Mouse (Mus musculus): ENCODE results near the gene Lamb3. TPM values are rescaled to one million over a fixed set of nuclear protein-coding genes. Genes with fewer than 3 reads are reported as not detected.

The Lamb3 gene
- polyA plus RNA-seq, 1 experiment from 2014 or later = 0.52 TPM

DNA sequence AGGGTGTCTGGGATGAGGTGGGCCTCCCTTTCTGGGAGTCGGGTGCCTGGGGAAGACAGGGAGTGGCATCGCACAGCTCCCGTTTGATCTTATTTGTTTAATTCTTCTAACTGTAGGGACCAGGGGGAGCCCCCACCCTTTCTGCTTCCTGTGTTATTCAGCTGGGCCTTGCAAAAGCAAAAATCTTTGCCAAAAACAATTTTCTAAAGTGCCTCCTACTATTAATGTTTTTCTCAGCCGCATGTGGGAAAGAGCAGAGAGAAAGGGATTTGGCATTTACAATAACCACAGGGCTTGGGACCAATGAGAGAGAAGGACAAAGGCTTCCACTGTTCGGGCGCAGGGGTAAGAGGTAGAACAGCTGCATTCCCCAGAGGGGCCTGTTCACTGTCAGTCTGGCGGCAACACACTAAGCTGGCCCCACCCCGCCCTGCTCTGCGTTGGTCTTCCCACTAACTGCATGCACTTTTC, 18.3 kb upstream of the Lamb3 start:
- H3K4me3 ChIP-seq = no peak overlapping the region
- no peak overlapping the region; the same call in 1 of the 2 replicates for H3K4me2 ChIP-seq (replicated peaks)
- H3K9me3 ChIP-seq (replicated peaks) = no peaks in the 10 kb centered on the region
- no peaks in the 10 kb centered on the region for H3K27me3 ChIP-seq
- H3K36me3 ChIP-seq = no peaks in the 10 kb centered on the region
- peak overlapping the region; percentile 31; the same call in 1 of the 2 replicates for H3K27ac ChIP-seq
- peak; percentile 85 for ATAC-seq (ENCODE audit: low FRiP score)
- peaks cover 15% of the 10 kb centered on the region for H3K4me1 ChIP-seq
- WGBS = 42% methylated on average over 9 of the region's 9 CpGs
- no peak overlapping the region for H3K9ac ChIP-seq

DNA sequence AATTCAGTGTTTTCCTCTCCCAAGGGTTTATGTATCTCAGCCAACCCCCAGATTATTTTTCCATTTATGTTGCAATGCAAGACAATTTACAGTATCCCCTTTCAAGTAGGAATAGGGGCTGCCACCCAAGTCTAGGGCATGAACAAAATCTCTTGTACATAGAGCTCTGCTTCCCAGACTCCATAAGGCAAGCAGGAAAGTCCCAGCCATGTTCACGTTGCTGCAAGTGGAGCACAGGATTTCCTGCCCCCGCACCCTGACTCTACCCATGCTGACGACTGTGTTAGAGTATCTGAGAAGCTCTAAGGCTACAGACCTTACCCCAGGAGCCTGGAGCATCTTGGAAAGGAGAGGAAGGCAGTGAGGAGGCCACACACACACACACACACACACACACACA, 17.7 kb upstream of the Lamb3 start:
- Histone ChIP-seq H3K27me3 (no peaks in the 10 kb centered on the region), H3K4me3 (no peak overlapping the region), H3K4me1 (peaks cover 15% of the 10 kb centered on the region), H3K27ac (0 out of 2 replicates have a peak overlapping the region, but pooled peaks have one; percentile 24), H3K9ac (no peak overlapping the region), H3K9me3 (replicated peaks) (no peaks in the 10 kb centered on the region), H3K36me3 (no peaks in the 10 kb centered on the region), H3K4me2 (replicated peaks) (no peak overlapping the region)
- 68% methylated on average over 3 of the region's 3 CpGs for WGBS
- ATAC-seq (ENCODE audit: low FRiP score) = no peak

DNA sequence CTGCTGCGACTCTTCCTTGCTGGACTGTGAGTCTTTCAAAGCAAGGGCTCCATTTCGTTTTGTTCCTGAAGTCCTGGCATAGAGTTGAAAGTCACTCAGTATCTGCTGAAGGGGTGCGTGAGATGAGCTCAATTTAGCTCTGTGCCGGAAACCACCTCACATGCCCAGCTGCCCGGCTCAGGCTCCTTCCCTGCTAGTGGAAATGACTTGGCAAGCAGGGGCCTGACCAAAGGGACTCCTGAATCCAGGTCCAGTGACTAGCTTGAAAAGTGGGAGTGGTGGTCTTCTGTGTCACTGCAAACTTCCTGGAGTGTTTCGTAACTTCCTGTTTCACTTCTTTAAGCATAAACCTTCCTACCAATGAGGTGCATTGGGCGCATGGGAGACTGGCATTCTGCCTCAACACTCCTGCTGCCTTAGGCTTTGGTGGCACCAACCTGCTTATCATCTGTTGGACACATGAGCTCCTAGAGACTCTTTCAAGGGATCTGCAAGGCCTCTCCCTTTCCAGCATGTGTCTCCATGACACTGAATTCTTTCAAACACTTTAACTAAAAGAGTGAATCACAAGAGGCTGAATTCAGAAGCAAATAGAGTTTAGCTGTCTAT, 15.7 kb upstream of the Lamb3 start:
- Histone ChIP-seq H3K4me1 (peaks cover 15% of the 10 kb centered on the region), H3K9ac (no peak overlapping the region), H3K4me3 (no peak overlapping the region), H3K27ac (no peak overlapping the region), H3K36me3 (no peaks in the 10 kb centered on the region), H3K9me3 (replicated peaks) (no peaks in the 10 kb centered on the region), H3K4me2 (replicated peaks) (no peak overlapping the region), H3K27me3 (no peaks in the 10 kb centered on the region)
- ATAC-seq (ENCODE audit: low FRiP score) = no peak
- 93% methylated on average over 7 of the region's 7 CpGs for WGBS

DNA sequence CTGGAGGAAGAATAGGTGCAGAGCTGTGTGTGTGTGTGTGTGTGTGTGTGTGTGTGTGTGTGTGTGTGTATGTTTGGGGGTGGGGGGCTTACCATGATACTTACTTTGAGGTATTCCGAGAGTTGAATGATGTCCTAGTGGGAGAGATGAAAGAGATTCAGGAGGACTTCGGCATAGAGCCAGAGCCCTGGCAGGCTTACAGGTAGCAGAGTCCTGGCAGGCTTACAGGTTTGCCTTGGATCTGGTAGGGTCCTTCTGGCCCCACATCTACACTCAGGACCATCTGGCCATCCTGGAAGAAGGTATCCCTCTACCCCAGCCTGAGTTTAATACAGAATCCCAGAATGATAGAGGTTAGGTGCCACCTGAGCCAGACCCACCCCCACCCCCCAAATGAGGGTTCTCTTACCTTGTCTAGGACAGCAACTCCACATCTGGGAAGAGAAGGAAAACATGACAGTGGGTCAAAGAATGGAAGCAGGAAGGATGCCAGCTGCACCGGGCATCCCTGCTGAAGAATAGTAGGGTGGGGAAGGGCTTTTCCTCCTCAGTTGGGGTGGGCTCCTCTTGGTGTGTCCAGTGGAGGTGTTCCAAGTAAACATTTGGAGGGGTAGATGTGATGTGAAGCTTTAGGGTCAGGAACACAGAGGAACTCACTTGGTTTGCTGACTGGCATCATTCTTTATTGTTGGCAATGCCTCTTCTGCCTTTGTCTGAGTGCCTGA, 12.9 kb upstream of the Lamb3 start:
- Histone ChIP-seq H3K4me1 (peaks cover 5% of the 10 kb centered on the region), H3K27me3 (no peaks in the 10 kb centered on the region), H3K9me3 (replicated peaks) (no peaks in the 10 kb centered on the region), H3K36me3 (no peaks in the 10 kb centered on the region), H3K4me3 (no peak overlapping the region), H3K4me2 (replicated peaks) (no peak overlapping the region), H3K27ac (no peak overlapping the region), H3K9ac (no peak overlapping the region)
- no peak for ATAC-seq (ENCODE audit: low FRiP score)
- 89% methylated on average over 3 of the region's 3 CpGs for WGBS

DNA sequence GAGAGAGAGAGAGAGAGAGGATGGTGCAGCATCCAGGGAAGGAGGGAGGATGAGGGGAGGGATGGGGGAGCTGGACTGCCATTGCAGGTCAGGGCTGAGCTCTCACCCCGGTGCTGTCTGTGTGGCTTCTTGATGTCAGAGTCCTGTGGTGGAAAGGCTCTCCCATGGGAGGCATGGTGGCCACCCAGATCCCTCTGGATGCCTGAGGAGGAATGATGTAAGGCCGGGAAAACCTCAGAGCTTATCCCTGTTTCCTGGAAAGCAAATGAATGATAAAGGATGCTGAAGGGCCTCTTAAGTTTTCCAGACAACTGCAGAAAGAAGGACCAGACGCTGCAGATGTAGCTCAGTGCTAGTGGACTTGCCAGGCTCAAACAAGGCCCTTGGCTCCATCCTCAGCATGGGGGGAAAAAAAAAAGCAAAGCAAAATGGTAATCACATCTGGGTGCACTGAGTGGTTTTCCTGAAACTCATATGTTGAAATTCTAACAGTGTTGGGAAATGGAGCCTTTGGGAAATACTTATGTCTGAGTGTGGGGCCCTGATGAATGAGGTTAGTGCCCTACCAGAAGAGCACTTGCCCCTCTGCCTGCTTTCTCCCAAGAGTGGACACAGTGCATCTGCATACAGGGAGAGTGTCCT, 12.2 kb upstream of the Lamb3 start:
- no peaks in the 10 kb centered on the region for H3K36me3 ChIP-seq
- H3K27ac ChIP-seq = no peak overlapping the region
- ATAC-seq (ENCODE audit: low FRiP score) = no peak
- H3K27me3 ChIP-seq = no peaks in the 10 kb centered on the region
- no peak overlapping the region for H3K4me2 ChIP-seq (replicated peaks)
- H3K9ac ChIP-seq = no peak overlapping the region
- no peaks in the 10 kb centered on the region for H3K4me1 ChIP-seq
- 69% methylated on average over 3 of the region's 3 CpGs for WGBS
- H3K9me3 ChIP-seq (replicated peaks) = no peaks in the 10 kb centered on the region
- H3K4me3 ChIP-seq = no peak overlapping the region

DNA sequence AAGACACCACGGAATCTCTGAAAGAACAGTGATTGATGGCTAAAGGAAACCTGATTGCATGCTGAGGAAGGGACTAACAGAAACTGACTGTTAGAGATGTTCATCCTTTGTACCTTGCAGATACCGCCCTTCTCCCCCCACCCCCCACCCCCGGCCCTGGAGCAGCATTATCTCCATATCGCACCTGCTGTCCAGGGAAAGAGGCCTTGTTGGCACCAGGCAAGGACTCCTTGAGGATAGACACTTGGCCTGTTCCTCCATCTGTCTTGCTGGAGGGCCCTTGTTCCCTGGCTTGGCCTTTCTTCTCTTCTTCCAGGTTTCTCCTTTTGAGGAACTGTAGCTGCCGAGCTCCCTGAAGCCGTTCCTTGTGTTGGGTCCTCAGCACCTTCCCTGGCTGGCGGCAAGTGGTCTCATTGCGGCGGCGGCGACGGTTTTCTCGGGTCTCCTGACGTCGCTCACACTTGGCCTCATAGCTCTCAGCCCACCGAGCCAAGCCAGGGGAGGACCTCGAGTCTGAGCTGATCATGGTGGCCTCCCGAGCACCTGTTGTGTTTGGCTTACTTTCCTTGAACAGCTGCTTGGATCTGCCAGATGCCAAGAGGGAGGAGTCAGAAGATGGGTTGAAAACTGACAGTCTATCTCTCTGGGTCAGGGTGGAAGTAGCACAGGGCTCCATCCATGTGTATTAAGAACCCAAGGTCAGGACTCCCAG, 9.8 kb upstream of the Lamb3 start:
- WGBS = 87% methylated on average over 18 of the region's 18 CpGs
- no peak for ATAC-seq (ENCODE audit: low FRiP score)
- H3K36me3 ChIP-seq = no peaks in the 10 kb centered on the region

DNA sequence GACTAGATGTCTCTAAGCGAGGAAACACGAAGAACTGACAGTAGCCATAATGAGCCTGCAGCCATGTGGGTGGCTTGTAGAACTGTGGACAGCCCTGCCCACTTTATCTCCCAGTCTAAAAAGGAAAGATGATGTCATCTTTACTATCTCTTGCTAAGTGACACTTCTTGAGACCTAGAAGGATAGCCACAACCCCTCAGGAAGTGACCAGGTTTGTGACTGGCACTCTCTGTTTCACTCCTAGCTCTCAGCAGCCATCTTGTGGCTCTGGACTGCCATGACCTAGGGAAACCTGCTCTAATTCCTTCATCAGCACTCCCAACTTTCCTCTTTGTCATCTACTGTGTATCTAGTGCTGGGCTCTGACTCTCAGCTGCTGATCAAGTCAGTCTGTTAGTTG, 9.2 kb upstream of the Lamb3 start:
- Histone ChIP-seq H3K4me2 (replicated peaks) (no peak overlapping the region), H3K27ac (no peak overlapping the region), H3K36me3 (no peaks in the 10 kb centered on the region), H3K9me3 (replicated peaks) (no peaks in the 10 kb centered on the region), H3K4me3 (no peak overlapping the region), H3K9ac (no peak overlapping the region), H3K4me1 (no peaks in the 10 kb centered on the region), H3K27me3 (no peaks in the 10 kb centered on the region)
- WGBS = 81% methylated on average over 2 of the region's 2 CpGs
- no peak for ATAC-seq (ENCODE audit: low FRiP score)

More for the DNA sequence above, 9.8 kb upstream of the Lamb3 start:
- Histone ChIP-seq H3K9me3 (replicated peaks) (no peaks in the 10 kb centered on the region), H3K4me3 (no peak overlapping the region), H3K4me1 (no peaks in the 10 kb centered on the region), H3K27me3 (no peaks in the 10 kb centered on the region), H3K4me2 (replicated peaks) (no peak overlapping the region), H3K9ac (no peak overlapping the region), H3K27ac (no peak overlapping the region)

DNA sequence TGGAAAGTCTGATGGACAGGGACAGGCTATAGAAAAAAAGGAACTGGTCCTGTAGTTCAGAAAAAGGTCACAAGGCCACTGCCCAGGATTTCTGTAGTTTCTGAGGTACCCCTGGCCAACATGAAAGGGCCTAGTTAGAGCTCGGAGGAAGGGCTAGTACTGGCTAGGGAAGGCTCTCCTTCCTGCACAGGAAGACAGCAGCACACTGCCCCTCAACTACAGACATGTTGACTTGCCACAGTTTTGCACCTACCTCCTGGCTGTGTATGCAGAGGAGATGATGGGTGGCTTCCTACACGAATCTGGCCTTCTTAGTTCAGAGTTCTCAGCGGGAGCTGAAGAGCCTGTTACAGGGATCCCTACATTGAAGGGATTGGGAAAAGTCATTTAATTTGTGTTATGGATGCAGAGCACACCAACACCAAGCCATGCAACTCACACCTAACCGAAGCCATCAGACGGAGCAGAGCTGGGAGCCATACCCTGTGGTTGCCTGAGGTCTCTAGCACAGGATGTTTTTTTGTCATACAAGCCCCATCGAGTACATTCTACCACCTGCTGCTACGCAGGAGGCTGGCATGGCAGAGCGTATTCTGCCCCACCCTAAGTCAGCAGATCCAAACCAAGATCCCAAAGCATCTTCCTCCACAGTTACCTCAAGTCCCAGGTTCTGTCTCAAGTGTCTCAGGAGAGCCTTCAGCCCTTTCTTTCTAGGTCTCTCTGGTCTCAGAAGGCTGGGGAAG, 6.7 kb upstream of the Lamb3 start:
- H3K4me1 ChIP-seq = no peaks in the 10 kb centered on the region
- no peaks in the 10 kb centered on the region for H3K27me3 ChIP-seq
- 84% methylated on average over 8 of the region's 8 CpGs for WGBS
- no peak overlapping the region for H3K4me2 ChIP-seq (replicated peaks)
- H3K27ac ChIP-seq = no peak overlapping the region
- H3K4me3 ChIP-seq = no peak overlapping the region
- no peaks in the 10 kb centered on the region for H3K9me3 ChIP-seq (replicated peaks)
- no peak overlapping the region for H3K9ac ChIP-seq
- no peaks in the 10 kb centered on the region for H3K36me3 ChIP-seq
- ATAC-seq (ENCODE audit: low FRiP score) = no peak

DNA sequence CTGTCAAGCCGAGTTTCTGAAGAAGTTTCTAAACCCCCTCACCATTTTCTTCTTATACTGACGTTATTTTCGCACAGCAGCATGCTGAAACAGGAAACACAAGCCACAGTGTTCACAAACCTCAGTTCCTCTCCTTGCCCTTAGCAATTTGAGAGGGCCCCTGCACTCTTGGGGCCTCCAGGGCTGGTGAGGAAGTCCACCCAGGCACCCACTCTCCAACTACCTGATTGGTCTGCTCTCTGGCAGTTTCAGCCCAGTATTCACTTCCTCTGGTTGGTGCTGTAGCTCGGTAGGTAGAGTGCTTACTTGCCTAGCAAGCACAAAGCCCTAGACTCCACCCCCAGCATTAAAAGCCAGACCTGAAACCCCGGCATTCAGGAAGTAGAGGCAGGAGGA, 6.1 kb upstream of the Lamb3 start, which contains the start of gene Traf3ip3:
TSS of gene Traf3ip3 (minus strand) at position 321 of the 396 bp plus-strand sequence.
- H3K9ac ChIP-seq = no peak within 1 kb of the TSS
- H3K4me2 ChIP-seq (replicated peaks) = no peak within 1 kb of the TSS
- no peak for ATAC-seq (ENCODE audit: low FRiP score)
- 68% methylated on average over 5 of the region's 5 CpGs for WGBS
- no peaks in the 10 kb centered on the region for H3K9me3 ChIP-seq (replicated peaks)
- no peaks in the 10 kb centered on the region for H3K36me3 ChIP-seq
- no peaks in the 10 kb centered on the region for H3K27me3 ChIP-seq
- H3K4me3 ChIP-seq = no peak within 1 kb of the TSS
- H3K4me1 ChIP-seq = no peaks in the 10 kb centered on the region
- H3K27ac ChIP-seq = no peak within 1 kb of the TSS

DNA sequence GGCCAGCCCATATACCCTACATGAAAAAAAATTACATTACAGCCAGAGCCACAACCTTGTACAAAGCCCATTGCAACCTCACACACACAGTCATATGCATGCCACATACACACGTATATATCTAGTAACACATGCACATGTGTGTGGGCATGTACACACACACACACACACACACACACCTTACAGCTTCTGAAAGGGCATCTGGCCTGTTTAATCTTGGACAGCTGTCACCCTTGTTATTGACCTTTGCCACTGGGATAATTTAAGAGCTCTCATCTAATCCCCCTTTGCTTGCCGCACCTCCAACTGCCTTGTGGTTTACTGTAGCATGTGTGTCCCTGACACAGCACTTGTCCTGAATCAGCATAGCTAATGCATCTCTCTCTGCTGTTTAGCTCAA, 3.7 kb upstream of the Lamb3 start:
- Histone ChIP-seq H3K9ac (no peak overlapping the region), H3K27me3 (no peaks in the 10 kb centered on the region), H3K27ac (no peak overlapping the region), H3K9me3 (replicated peaks) (no peaks in the 10 kb centered on the region), H3K4me2 (replicated peaks) (no peak overlapping the region), H3K4me1 (no peaks in the 10 kb centered on the region), H3K4me3 (no peak overlapping the region), H3K36me3 (no peaks in the 10 kb centered on the region)
- 85% methylated on average over 2 of the region's 2 CpGs for WGBS
- no peak for ATAC-seq (ENCODE audit: low FRiP score)

DNA sequence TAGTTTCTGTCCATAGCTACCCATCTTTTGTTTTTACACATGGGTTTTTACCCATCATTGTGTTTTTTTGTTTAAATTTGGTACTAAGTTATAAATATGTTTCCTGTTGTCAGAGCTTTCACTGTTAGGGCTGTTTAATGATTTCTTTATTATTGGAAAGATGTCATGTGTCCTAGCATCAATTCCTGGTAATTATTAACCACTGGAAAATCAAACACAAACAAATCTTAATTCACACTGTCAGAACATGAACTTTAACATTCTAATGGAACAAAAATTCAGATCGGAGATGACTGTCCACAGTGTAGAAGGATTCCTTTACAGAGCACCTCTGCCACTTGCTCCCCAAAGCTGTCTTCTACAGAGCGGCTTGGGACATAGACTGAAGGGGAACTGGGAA, 2.1 kb upstream of the Lamb3 start:
- no peak overlapping the region for H3K9ac ChIP-seq
- 91% methylated on average over 2 of the region's 2 CpGs for WGBS
- ATAC-seq (ENCODE audit: low FRiP score) = no peak
- H3K36me3 ChIP-seq = no peaks in the 10 kb centered on the region
- no peaks in the 10 kb centered on the region for H3K9me3 ChIP-seq (replicated peaks)
- no peak overlapping the region for H3K27ac ChIP-seq
- no peaks in the 10 kb centered on the region for H3K4me1 ChIP-seq
- H3K4me2 ChIP-seq (replicated peaks) = no peak overlapping the region
- H3K27me3 ChIP-seq = no peaks in the 10 kb centered on the region
- H3K4me3 ChIP-seq = no peak overlapping the region

DNA sequence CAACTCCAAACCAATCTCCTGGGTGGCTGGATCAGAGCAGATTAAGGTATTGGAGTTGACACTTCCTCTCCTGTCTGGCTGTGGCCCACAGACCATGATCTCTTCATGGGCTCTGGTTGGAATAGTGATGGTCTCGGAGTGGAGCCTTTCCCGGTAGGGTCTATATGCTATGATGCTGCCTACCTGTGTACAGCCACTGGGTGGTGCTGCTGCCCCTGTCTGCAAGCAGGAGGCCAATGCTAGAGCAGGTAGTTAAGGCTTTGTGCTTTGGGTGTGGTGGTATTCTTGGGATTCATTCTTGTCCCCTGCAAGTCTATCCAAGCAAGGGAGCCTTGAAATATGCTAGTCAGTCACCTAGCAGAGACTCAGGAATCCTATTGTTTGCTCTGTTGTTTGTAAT, 679 bp downstream of the Lamb3 start:
- Histone ChIP-seq H3K4me2 (replicated peaks) (no peak overlapping the region), H3K4me3 (no peak overlapping the region), H3K27me3 (no peaks in the 10 kb centered on the region), H3K4me1 (no peaks in the 10 kb centered on the region), H3K9ac (no peak overlapping the region), H3K9me3 (replicated peaks) (no peaks in the 10 kb centered on the region), H3K36me3 (no peaks in the 10 kb centered on the region), H3K27ac (no peak overlapping the region)
- WGBS = 57% methylated on average over 2 of the region's 2 CpGs
- ATAC-seq (ENCODE audit: low FRiP score) = no peak

All from hindbrain, embryonic 12.5 days (tissue).